Mouse (Mus musculus): ENCODE measurements at regions not wholly inside any gene's neighbourhood (a gene's known extent, or its start where the extent isn't known, plus 50 kb on each side); places are given as distances from the start of the nearest gene placed in this dataset.

GRCm38 (mm10) chr4:37507732-37508131, 556.2 kb upstream of the Lingo2 start:
- TF ChIP-seq CTCF (IDR thresholded peaks at IDR 0.05; ENCODE audit: low read depth) (no peak), EP300 (optimal IDR thresholded peaks at IDR 0.05) (no peak)
